Mouse (Mus musculus) thymus, postnatal 25 days (tissue): ENCODE measurements at regions not wholly inside any gene's neighbourhood (a gene's known extent, or its start where the extent isn't known, plus 50 kb on each side); places are given as distances from the start of the nearest gene placed in this dataset.

Experiments used
- DNase-seq: peaks from one replicate; pipeline ENCODE4 v3.0.0; 2022

- DNase-seq = peak; percentile 11
These were observed 58.5 kb upstream of the Top1 start for GRCm38 (mm10) chr2:160587015-160587835.

GRCm38 (mm10) chr2:160588401-160588800 lies 57.3 kb upstream of the Top1 start:
- no peak for DNase-seq

GRCm38 (mm10) chr2:160590209-160590910 lies 55.3 kb upstream of the Top1 start:
- DNase-seq = no peak

- no peak for DNase-seq
These were observed 54.1 kb upstream of the Top1 start for GRCm38 (mm10) chr2:160591446-160592180.

GRCm38 (mm10) chr2:160593035-160593434 lies 52.7 kb upstream of the Top1 start:
- peak; percentile 71 for DNase-seq
